Mouse (Mus musculus) lung, embryonic 16.5 days (tissue): ENCODE data around the gene Ckb. TPM values are rescaled to one million over a fixed set of nuclear protein-coding genes. Genes with fewer than 3 reads are reported as not detected.

Experiments
- ATAC-seq: fragments of 200-750 bp; cut with Nextera tagmentation; 2 replicates; pipeline ENCODE4 v1.8.0; 2017; ENCODE audit warnings: low read depth, mild to moderate bottlenecking, moderate library complexity
- H3K27ac ChIP-seq: fragments of 300-500 bp; sonication (generic); 2 replicates; pipeline ENCODE4 v1.5.1; 2014; ENCODE audit warnings: mild to moderate bottlenecking, control low read depth, low read length
- H3K27me3 ChIP-seq: fragments of 300-500 bp; sonication (generic); 2 replicates; pipeline ENCODE4 v1.6.1; 2014; ENCODE audit warnings: low read depth, low read length, mixed read lengths; ENCODE audit not compliant: control insufficient read depth, insufficient read depth
- H3K36me3 ChIP-seq: fragments of 300-500 bp; sonication (generic); 2 replicates; pipeline ENCODE4 v1.6.1; 2014; ENCODE audit warnings: low read length; ENCODE audit not compliant: control insufficient read depth, insufficient read depth
- H3K4me1 ChIP-seq: fragments of 300-500 bp; sonication (generic); replicated peaks from 2 replicates; pipeline ENCODE4 v1.6.1; 2014; ENCODE audit warnings: low read length, mixed read lengths; ENCODE audit not compliant: control insufficient read depth, insufficient read depth
- H3K4me2 ChIP-seq: fragments of 300-500 bp; sonication (generic); 2 replicates; pipeline ENCODE4 v1.6.1; 2014; ENCODE audit warnings: low read depth, low read length, control low read depth
- H3K4me3 ChIP-seq: fragments of 300-500 bp; sonication (generic); 2 replicates; pipeline ENCODE4 v1.5.1; 2014; ENCODE audit warnings: mild to moderate bottlenecking, low read length, control low read depth
- H3K9ac ChIP-seq: fragments of 300-500 bp; sonication (generic); 2 replicates; pipeline ENCODE4 v1.6.1; 2014; ENCODE audit warnings: low read length, control low read depth
- H3K9me3 ChIP-seq: fragments of 300-500 bp; sonication (generic); 2 replicates; pipeline ENCODE4 v1.6.1; 2016; ENCODE audit warnings: low read length; ENCODE audit not compliant: control insufficient read depth
- WGBS: fragments of 180-500 bp; shearing (Covaris S2); extraction: QIAGEN DNeasy Blood & Tissue Kit; methylation state at CpG from one replicate; pipeline ENCODE4 v1.1.7; 2014; 5-methylcytosine and 5-hydroxymethylcytosine counted together
- polyA plus RNA-seq: library from polyadenylated mRNA; unstranded; fragments of >200 nt; fragmentation: Nextera tagmentation; extraction: Ambion mirVana; gene quantifications from 2 replicates; pipeline ENCODE4 v1.2.1, GENCODE M21; 2015

Gene Ckb
- polyA plus RNA-seq, 1 experiment from 2014 or later = 218 TPM

DNA sequence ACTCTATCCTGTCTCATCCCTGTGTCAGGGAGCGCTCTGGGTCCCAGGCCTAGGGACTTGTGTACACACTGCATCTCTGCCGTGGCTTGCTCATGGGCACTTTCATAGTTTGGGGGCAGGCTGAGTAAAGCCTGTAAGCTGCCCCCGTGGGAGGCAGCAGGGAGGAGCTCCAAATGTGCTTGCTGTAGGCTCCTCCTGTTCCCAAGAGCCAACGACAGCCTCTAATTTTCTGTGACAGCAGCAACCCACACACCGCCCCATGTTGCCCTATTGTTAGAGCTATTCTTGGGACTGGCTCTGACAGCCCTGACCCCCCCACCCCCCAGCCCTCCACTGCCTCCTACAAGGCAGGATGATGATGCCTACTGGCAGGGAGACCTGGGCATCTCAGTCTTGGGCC, 9.9 kb upstream of the Ckb start:
- H3K36me3 ChIP-seq = 0 out of 2 replicates have a peak, but pooled peaks cover 3% of the 10 kb centered on the region
- H3K4me1 ChIP-seq = peaks cover 27% of the 10 kb centered on the region
- 79% methylated on average over 5 of the region's 5 CpGs for WGBS
- no peak for ATAC-seq
- no peak overlapping the region for H3K4me3 ChIP-seq
- H3K27ac ChIP-seq = peak overlapping the region; percentile 86
- H3K27me3 ChIP-seq = no peaks in the 10 kb centered on the region
- no peaks in the 10 kb centered on the region for H3K9me3 ChIP-seq
- H3K9ac ChIP-seq = 0 out of 2 replicates have a peak overlapping the region, but pooled peaks have one; percentile 17
- H3K4me2 ChIP-seq = no peak overlapping the region

DNA sequence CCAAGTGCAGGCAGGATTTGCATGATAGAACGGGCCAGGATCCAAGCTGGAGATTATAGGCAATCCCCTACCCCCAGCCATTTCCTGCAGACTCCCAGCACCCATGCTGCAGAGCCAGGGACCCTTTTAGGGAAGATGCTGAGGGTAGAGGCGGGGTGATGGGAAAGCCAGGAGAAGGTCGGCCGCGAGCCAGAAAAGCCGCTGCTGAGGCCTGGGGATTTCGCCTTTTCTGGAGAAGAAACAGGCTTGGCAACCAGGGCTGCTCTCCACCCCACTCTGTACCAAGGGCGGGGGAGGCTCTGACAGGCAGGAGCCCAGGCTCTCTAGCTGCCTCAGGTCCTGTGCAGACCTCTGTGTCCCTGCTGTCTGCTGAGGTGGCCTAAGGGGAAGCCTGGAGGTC, 9.2 kb upstream of the Ckb start:
- H3K9me3 ChIP-seq = no peaks in the 10 kb centered on the region
- H3K27ac ChIP-seq = peak overlapping the region; percentile 86
- H3K9ac ChIP-seq = 0 out of 2 replicates have a peak overlapping the region, but pooled peaks have one; percentile 11
- WGBS = 65% methylated on average over 8 of the region's 8 CpGs
- H3K4me3 ChIP-seq = no peak overlapping the region
- H3K4me1 ChIP-seq = peaks cover 23% of the 10 kb centered on the region
- no peak overlapping the region for H3K4me2 ChIP-seq
- H3K27me3 ChIP-seq = no peaks in the 10 kb centered on the region
- peak; percentile 8; the same call in 1 of the 2 replicates for ATAC-seq
- 0 out of 2 replicates have a peak, but pooled peaks cover 3% of the 10 kb centered on the region for H3K36me3 ChIP-seq

DNA sequence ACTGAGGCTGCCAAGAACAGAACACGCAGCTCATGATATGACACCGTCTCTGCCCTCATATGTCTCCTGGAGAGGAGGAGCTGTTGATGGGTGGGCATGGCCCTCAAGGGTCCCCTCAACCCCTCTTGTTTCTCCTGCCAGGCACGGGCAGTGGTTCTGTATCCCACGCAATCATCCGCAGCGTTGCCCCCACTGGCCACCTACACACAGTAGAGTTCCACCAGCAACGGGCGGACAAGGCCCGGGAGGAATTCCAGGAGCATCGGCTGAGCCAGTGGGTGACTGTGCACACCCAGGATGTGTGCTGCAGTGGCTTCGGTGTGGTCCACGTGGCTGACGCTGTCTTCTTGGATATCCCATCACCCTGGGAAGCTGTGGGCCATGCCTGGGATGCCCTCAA, 8.5 kb upstream of the Ckb start:
- peak overlapping the region; percentile 86 for H3K27ac ChIP-seq
- no peak overlapping the region for H3K9ac ChIP-seq
- 91% methylated on average over 13 of the region's 13 CpGs for WGBS

DNA sequence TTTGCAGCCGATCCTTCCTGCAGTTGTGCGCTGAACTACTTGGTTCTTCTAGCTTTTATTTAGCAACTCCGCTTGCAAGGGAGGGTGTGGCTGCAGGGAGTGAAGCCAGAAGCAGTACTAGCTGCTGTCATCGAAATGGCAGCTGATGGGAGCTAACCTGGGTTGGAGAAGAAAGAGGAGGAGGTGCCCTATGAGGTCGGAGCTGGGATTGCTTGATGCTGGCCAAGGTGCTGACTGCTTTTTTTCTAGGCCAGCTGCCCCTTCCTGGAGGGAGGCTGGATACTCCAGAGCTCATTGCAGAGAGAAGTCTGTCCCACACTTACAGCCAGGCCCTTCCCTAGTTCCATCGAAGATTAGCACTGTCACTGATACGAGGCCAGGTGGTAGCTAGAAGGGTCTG, 6.9 kb upstream of the Ckb start:
- peaks cover 2% of the 10 kb centered on the region for H3K27me3 ChIP-seq
- H3K4me3 ChIP-seq = peak overlapping the region; percentile 92
- no peaks in the 10 kb centered on the region for H3K9me3 ChIP-seq
- ATAC-seq = no peak
- H3K4me2 ChIP-seq = peak overlapping the region; percentile 96
- peaks cover 23% of the 10 kb centered on the region for H3K4me1 ChIP-seq
- H3K27ac ChIP-seq = no peak overlapping the region
- H3K9ac ChIP-seq = peak overlapping the region; percentile 88
- 41% methylated on average over 7 of the region's 7 CpGs for WGBS
- 0 out of 2 replicates have a peak, but pooled peaks cover 3% of the 10 kb centered on the region for H3K36me3 ChIP-seq

More for the DNA sequence above, 8.5 kb upstream of the Ckb start:
- H3K4me1 ChIP-seq = peaks cover 23% of the 10 kb centered on the region
- ATAC-seq = no peak
- no peaks in the 10 kb centered on the region for H3K9me3 ChIP-seq
- no peak overlapping the region for H3K4me3 ChIP-seq
- 0 out of 2 replicates have a peak, but pooled peaks cover 3% of the 10 kb centered on the region for H3K36me3 ChIP-seq
- no peaks in the 10 kb centered on the region for H3K27me3 ChIP-seq
- H3K4me2 ChIP-seq = no peak overlapping the region

DNA sequence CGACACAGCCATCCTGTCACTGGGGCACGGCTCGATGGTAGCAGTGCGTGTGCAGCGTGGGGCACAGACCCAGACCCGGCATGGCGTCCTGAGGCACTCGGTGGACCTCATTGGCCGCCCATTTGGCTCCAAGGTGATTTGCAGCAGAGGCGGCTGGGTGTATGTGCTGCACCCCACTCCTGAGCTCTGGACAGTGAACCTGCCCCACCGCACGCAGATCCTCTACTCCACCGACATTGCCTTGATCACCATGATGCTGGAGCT, 6.5 kb upstream of the Ckb start:
- Histone ChIP-seq H3K4me1 (peaks cover 23% of the 10 kb centered on the region), H3K27ac (no peak overlapping the region), H3K4me3 (peak overlapping the region; percentile 92), H3K9me3 (no peaks in the 10 kb centered on the region), H3K4me2 (peak overlapping the region; percentile 96), H3K36me3 (0 out of 2 replicates have a peak, but pooled peaks cover 3% of the 10 kb centered on the region), H3K27me3 (peaks cover 6% of the 10 kb centered on the region), H3K9ac (peak overlapping the region; percentile 88)
- 3% methylated on average over 13 of the region's 13 CpGs for WGBS
- ATAC-seq = no peak

DNA sequence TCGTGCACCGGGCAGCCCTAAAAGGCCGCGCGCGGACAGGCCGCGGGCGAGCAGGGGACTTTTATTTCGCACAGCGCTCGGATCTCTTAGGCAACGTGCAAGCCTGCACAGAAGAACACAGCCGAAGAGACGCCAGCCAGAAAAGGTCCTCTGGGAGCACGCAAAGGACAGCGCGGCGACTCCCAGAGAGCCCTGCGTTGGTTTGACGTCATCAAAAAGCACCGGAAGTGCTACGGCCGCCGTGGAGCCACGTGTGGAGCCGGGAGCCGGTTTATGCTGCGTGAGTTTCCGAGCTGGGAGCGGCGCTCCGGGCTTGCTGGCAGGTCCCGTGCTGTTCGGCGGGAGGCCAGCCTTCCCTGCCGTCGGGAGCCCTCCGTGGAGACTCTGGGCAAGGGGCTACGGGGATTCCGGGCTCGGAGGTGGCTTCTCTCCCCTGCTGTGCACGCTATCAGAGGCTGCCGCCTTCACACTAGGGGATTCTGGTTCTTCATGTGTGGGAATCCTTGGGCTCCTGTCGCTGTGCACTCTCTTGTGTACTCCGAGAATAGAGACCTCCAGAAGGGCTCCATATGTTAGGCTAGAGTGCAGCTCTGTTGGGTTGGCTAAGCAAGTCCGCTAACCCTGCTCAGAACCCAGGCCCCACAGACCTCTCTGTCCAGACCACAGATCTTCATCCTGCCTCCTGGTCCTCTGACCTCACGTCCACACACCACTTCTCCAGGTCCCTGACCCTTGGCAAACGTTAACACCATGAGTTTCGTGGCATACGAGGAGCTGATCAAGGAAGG, 5.9 kb upstream of the Ckb start, which contains the start of gene Trmt61a:
Trmt61a (plus strand) TSS at position 224 of the 788 bp plus-strand sequence.
- peaks cover 23% of the 10 kb centered on the region for H3K4me1 ChIP-seq
- H3K27ac ChIP-seq = peak within 1 kb of the TSS; percentile 99
- peaks cover 11% of the 10 kb centered on the region for H3K27me3 ChIP-seq
- WGBS = under 1% methylated on average over 51 of the region's 51 CpGs
- H3K4me3 ChIP-seq = peak within 1 kb of the TSS; percentile 92
- peak within 1 kb of the TSS; percentile 96 for H3K4me2 ChIP-seq
- H3K9me3 ChIP-seq = no peaks in the 10 kb centered on the region
- 0 out of 2 replicates have a peak, but pooled peaks cover 3% of the 10 kb centered on the region for H3K36me3 ChIP-seq
- H3K9ac ChIP-seq = peak within 1 kb of the TSS; percentile 88
- ATAC-seq = peak; percentile 90

DNA sequence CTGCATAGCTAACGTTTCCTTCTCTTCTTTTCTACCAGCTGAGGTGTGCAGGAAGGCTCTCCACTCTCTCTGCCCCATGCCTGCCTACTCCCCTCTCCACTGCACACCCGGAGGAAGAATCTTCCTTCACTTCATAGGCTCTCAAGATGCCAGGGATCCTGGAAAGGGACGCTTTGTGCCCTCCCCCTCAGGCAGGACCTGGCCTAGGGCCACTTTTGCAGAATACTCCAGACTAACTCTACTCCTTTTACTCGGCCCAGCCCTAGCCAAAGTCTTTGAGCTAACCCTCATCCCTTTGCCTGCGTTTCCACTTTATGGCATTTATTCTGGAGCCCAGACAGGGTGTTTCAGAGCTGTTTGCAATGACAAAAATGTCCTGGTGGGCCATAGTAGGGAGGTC, 5.3 kb upstream of the Ckb start:
- H3K9ac ChIP-seq = peak overlapping the region; percentile 88
- peak overlapping the region; percentile 92 for H3K4me3 ChIP-seq
- H3K4me2 ChIP-seq = peak overlapping the region; percentile 96
- peaks cover 27% of the 10 kb centered on the region for H3K4me1 ChIP-seq
- peaks cover 18% of the 10 kb centered on the region for H3K27me3 ChIP-seq
- WGBS = 12% methylated on average over 5 of the region's 5 CpGs
- H3K9me3 ChIP-seq = no peaks in the 10 kb centered on the region
- H3K36me3 ChIP-seq = 0 out of 2 replicates have a peak, but pooled peaks cover 3% of the 10 kb centered on the region
- peak overlapping the region; percentile 99 for H3K27ac ChIP-seq
- peak; percentile 12; the same call in 1 of the 2 replicates for ATAC-seq

DNA sequence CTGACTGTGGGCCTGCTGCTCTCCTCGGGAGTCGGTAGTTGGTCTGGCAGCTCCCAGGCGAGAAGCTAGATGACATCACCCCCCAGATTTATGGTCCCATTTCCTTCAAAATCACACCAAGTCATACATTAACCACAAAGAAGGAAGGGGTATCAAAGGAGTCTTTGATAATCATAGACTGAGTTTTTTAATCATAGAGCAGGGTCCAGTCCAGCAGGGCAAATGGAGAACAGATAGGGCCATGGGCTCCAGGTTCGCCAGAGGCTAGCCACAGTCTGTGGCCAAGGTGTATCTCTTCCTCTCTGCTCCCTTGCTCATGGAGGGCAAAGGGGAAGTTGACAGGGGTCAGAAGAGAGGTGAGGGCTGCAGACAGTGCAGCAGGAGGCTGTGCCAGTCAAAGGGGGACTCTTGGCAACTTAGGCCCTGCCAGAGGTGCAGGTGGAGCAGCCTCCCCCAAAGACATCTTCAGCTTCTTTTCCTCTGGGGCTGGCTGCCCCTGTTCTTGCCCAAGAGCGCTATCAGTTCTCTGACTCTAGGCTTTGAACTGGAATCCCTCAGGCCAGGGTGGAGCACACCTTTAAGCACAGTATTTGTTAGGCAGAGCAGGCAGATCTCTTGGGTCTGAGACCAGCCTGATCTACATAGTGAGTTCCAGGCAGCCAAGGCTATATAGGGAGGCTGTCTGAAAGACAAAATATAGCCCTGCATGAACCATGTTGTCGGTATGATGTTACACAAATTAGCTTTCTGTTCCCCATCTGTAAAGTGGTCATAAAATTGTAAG, 3.9 kb upstream of the Ckb start:
- no peak for ATAC-seq
- WGBS = 67% methylated on average over 6 of the region's 6 CpGs

More for the DNA sequence above, 3.9 kb upstream of the Ckb start:
- Histone ChIP-seq H3K27ac (no peak overlapping the region), H3K4me1 (peaks cover 37% of the 10 kb centered on the region), H3K9ac (no peak overlapping the region), H3K36me3 (0 out of 2 replicates have a peak, but pooled peaks cover 1% of the 10 kb centered on the region), H3K27me3 (peaks cover 26% of the 10 kb centered on the region), H3K4me2 (no peak overlapping the region), H3K9me3 (no peaks in the 10 kb centered on the region), H3K4me3 (no peak overlapping the region)
